Mouse (Mus musculus): ENCODE results near the gene Hsh2d.

Hsh2d gene

DNA sequence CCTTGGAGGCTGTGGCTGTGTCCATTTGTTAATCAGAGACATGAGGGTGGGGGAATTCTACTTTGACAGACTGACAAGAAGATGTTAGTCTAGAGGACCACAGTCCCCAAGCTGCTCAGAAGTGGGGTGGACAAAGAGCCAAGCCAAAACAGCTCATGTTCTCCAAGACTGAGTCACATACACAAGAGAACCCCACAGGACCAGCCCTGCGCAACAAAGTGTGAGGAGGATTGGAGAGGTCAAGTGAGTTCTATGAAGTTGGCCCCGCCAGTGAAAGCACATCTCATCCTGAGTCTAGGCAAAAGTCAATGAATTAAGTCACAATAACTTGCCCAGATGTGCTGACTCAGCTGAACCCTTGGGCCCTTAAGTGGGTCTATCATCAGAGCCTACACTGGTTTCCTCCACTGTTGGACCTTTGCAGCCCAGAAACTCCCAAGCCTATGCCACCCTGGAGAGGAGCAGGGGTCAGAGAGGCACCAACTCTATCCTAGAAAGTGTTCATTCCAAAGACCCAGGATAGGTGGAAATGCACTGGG is 1.6 kb upstream of the Hsh2d start:
- no peak for DNase-seq (ENCODE audit: low read depth, low spot score)

DNA sequence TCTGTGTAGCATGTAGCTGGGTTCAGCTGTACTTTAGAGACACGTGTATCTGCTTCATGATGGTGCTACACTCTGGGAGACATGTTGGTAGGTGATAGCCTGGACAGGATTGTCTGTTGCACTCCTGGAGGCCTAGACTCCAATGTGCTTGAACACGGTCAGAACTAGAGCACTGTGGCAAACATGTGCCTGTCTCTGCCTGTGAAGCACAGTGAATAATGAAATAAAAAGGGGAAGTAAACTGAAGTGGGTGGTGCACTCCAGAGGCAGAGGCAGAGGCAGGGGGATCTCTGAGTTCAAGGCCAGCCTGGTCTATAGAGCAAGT is 739 bp downstream of the Hsh2d start:
- DNase-seq (ENCODE audit: low read depth, low spot score): no peak

DNA sequence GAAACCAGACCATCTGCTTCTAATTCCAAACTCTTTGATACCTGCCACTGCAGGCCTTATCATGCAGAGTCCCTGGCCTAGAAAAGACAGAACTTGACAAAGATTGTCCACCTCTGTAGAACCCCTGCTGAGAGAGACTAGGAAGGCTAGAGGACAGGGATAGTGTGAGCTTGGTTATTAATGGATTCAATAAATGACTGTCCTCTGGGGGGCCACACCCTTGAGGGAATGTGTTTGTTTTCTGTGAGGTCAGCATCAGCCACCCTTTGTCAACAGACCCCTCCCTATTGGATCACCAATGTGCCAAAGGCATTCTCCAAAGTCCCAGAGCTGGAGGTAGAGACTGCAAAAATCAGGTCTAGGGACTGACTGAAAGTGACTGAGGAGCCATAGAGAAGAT is 2.6 kb downstream of the Hsh2d start:
- no peak for DNase-seq (ENCODE audit: low read depth, low spot score)

DNA sequence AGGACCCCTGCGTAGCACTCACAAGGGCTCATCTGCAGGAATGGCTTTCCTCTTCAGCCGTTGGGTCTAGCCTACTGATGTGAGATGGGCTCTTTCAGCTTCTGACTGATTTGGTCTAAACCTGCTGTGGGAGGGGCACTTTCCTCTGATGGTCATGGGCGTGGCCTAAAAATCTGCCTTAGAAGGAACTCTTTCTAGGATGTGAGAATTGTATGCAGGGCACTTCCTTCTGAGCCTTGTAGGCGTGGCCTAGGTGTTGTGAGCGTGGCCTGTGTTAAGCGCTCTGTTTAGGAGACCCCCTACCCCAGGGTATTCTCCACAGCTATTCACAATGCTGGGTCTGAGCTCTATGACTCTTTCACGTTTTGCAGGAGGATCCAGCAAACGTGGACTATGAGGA is 8.6 kb downstream of the Hsh2d start:
- DNase-seq (ENCODE audit: low read depth, low spot score): no peak

DNA sequence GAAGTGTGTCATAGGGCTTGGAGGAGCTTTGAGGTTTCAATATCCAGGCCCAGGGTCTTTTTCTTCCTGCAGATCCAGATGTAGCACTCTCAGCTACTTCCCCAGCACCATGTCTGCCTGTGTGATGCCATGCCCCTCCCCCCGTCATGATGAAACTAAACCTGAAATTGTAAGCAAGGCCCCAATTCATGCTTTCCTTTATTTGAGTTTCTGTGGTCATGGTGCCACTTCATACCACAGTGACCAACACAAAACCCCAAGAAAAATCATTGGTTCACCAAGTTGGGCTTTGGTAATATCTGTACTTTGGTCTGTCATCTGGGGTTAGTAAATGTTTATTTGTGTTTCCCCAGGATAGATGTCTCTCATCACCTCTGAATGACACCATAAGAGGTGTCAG is 19.1 kb downstream of the Hsh2d start:
- DNase-seq (ENCODE audit: low read depth, low spot score): no peak

DNA sequence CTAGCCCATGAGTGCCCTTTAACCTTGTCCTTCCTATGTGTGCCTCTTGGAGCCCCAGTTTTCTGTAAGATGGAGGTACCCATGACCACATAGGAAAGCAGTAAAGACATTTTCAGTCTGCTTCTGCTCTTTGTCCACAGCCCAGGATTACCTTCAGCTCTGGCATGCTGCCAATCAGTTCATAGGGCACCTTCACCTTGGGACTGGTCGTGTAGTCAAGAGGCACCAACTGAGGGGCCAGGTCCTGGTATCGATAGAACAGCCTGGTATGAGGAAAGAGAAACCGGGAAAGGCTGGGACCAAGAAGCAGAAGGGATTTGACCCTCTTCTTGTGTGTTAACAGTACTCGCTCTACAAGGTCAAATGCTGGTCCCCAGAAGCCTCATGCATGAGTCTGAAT is 20.8 kb downstream of the Hsh2d start:
- DNase-seq (ENCODE audit: low read depth, low spot score): no peak

DNA sequence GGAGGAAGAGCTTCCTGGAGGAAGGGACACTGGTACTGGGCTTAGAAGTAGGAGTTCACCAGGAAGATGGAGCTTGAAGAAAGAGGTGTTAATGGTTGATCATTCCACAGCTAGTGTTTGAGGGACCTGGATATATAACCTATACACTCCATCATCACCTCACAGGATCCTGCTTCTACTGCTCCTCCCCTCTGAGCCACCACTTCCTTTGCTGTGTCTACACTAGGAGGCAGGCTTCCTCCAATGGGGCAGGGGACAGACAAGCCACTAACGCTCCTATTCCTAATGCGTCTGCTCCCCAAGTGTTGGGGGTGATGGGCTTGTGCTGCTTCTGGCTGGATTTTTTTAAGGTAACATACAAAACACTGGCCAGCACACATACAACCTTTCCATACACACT is 21.3 kb downstream of the Hsh2d start:
- DNase-seq (ENCODE audit: low read depth, low spot score): no peak

DNA sequence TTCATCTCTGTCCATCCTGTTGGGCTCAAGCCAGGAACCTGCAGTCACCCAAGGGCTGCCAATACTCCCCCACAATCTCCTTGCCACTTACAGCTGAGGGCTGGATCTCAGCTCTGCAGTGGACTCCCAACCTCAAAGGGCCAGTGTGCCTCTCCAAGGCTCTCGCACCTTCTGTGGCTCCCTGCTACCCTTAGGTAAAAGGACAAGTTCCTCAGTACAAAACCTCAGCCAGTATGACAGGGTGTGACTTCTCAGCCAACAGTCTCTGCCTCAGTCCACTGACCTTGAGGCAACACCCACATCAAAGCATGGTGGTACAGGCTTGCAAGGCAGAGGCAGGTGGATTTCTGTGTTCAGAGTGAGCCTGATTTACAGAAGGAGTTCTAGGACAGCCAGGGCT is 22.4 kb downstream of the Hsh2d start:
- DNase-seq (ENCODE audit: low read depth, low spot score): no peak

DNA sequence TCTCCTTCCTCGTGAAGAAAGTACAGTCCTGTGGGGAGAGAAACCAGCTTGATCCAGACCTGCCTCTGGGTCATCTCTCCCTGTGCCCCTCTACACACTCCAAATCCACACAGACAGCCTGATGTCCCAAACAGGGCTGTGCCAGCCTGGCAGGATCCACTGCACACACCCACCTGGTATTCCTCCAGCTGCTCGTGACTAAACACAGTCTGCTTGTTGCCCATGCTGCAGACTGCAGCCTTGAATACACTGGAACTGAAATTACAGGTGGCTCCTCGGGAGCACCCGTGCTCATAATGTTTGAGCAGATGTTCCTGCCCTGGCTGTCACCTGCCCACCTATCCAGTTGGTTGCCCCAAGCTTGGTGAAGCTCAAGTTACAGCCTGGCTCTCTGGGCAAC is 23.3 kb downstream of the Hsh2d start, which contains the start of gene Cib3:
Gene Cib3, minus strand, starts transcription at position 87 of the 400 bp plus-strand sequence.
- DNase-seq (ENCODE audit: low read depth, low spot score): no peak

DNA sequence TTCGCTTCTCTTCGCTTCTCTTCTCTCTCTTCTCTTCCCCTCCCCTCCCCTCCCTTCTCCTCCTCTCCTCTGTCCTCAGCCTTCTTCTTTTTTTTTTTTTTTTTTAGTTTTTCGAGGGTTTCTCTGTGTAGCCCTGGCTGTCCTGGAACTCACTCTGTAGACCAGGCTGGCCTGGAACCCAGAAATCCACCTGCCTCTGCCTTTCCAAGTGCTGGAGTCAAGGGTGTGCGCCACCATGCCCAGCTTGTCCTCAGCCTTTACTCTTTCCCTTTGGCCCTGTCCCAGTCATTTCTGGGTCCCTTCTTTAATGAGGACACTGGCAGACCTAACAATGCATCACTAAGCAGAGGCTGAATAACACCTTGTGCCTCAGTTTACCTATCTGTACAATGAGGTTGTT is 24.1 kb downstream of the Hsh2d start, which contains the start of gene Gm11034:
Gene Gm11034, minus strand, starts transcription at position 101 of the 400 bp plus-strand sequence.
- no peak for DNase-seq (ENCODE audit: low read depth, low spot score)

DNA sequence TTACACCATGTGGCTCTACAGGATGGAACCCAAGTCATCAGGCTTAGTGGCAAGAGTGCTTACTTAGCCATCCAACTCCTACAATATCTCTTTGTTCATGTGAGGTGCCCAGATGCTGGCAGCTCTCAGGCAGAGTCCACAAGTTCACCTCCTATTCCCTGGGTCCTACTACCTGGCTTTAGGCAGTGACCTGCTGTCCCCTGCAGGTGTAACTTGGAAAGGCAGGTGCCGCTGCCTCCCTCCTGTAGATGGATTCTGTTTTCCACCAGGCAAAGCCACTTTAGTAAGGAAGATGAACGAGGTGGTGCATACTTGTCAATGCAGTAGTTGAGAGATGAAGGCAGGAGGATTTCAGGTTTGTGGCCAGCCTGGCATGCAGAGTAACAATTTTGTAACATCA is 25.6 kb downstream of the Hsh2d start:
- DNase-seq (ENCODE audit: low read depth, low spot score): no peak

DNA sequence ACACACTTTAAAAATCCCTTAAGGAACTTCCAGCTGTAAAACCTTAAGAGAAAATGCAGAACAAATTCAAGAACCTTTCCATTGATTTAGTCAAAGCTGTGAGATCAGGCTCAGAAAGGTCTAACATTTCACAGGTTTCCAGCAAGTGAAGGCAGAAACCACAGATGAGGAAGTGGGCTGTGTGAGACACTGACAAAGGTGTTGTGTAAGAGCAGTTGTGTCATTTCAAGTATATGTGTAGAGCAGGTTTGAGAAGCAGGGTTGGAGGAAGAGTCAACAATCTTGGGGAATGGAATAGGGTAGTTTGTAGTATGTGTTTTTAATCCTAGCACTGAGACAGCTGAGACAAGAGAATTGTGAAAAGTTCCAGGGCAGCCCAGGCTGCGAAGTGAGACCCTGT is 26.4 kb downstream of the Hsh2d start:
- no peak for DNase-seq (ENCODE audit: low read depth, low spot score)

DNA sequence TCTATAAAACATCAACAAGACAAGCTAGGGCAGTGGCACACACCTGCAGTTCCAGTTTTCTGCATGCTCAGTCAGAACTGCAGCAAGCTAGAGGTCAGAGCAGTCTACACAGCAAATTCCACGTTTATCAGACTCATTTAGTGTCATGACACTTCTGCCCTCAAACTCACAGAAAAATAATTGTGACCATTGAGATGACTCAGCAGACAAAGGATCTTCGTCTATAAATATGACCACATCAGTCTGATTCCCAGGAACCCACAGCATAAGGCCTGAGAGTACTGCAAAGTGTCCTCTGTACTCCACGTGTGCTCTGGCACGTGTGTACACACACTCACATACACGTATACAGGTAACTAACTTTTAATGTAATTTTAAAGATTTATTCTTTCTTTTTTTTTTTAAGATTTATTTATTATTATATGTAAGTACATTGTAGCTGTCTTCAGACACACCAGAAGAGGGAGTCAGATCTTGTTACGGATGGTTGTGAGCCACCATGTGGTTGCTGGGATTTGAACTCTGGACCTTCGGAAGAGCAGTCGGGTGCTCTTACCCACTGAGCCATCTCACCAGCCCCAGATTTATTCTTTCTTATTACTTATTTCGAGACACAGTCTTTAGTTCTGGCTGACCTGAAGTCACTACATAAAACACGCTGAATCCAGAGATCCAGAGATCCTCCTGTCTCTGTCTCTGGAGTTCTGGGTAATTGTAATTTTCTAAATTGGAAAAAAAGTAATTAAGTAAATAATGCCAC is 29.5 kb downstream of the Hsh2d start:
- DNase-seq (ENCODE audit: low read depth, low spot score): no peak

DNA sequence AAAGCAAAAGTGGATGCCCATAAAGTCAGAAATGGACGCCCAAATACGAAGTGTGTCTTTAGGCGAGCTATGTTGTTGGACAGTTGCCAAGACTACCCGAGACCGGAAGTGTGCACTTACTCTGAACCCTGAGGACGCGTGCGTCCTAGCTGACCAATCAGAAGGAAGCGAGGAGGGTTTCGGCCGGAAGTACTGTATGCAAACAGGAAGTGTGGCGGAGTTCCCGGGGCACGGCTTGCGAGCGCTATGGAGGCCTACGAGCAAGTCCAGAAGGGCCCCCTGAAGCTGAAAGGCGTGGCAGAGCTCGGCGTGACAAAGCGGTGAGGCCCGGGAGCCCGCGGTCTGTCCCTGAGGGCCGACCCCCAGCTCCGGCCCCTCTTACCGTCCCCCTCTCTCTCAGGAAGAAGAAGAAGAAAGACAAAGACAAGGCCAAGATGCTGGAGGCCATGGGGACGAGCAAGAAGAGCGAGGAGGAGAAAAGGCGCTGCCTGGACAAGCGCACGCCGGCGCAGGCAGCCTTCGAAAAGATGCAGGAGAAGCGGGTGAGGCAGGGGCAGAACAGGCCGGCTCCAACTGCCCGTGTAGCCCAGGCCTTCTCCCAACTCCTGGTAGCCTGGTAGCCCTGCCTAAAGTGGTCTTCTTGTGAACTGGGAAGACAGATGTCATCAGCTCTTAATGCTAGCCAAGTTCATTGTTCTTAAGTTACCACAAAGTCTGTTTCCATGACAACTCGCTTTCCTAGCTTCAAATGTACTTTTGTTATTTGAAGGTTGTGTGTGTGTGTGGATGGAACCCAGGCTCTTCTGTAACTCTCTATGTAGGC is 30.3 kb downstream of the Hsh2d start, which contains the start of gene Fam32a:
Gene Fam32a, plus strand, starts transcription at position 190 of the 823 bp plus-strand sequence.
- peak; percentile 90 for DNase-seq (ENCODE audit: low read depth, low spot score)

DNA sequence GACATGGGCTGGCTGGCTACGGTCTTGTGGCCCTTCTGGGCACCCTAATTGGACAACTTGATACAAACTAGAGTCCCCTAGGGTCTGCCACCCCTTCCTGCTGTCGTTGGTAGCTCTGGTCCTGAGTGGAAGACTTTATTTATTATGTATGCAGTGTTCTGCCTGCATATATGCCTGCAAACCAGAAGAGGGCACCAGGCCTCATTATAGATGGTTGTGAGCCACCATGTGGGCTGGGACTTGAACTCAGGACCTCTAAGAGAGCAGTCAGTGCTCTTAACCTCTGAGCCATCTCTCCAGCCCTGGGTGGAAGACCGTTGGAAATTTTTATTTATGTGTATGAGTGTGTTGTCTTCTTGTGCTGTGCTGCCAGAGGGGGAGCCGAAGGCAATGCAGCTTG is 31.3 kb downstream of the Hsh2d start:
- DNase-seq (ENCODE audit: low read depth, low spot score): no peak

DNA sequence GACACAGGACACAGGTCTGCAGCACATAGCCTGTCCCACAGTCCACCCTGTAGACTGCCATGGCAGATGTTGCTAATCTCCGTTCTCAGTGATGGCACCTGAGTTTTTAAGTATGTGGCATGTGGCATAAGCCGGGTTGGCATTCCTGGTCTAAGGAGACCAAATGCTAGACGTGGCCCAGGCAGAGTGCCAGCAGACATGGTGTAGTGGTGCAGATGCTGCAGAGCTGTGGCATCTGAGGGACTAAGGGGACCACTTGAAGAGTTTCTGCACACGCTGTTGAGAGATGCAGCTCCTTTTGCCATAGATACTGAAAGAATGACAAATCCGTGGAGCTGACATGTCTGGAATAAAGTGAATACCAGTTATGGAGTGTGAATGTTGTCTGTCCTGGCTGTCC is 33.2 kb downstream of the Hsh2d start:
- DNase-seq (ENCODE audit: low read depth, low spot score): no peak

DNA sequence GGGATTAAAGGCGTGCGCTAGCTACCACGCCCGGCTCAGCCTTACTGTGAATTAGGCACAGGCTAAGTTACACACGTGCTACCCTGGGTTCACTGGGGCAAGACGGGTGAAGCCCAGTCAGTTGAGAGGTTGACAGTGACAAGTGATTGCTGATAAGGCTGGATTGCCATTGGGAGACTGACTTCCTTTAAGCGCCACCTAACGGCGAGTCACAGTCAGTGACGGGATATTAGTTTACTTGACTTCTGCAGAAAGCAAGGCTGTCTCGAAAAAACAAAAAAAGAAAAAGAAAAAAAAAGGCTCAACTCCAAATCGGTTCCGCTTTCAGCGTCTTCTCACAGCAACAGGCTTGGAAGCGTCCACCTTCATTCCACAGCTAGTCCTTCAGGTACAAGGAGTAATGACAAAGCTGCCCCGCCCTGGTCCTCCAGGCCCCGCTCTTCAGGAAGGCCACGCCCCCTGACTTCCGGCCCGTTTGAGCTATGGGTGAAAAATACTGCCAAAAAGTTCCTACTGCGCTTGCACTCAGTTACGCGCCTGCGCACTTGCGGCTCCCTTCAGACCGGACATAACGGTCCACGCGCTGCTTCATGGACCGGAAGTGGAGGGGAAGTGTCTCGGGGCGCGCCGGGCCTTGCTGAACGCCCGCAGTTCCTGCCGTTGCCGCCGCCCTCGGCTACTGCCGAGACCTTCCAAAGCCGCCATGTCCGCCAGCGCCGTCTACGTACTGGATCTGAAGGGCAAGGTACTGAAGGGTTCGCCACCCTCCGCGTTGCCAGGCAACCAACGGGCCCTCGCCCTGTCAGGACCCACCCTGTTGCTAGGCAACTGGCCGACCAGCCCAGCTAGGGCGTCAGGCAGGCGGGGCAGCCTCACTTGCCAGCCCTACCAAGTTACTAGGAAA is 50.3 kb downstream of the Hsh2d start, which contains the start of gene Ap1m1:
Gene Ap1m1, plus strand, starts transcription at position 520 of the 904 bp plus-strand sequence.
- peak; percentile 99 for DNase-seq (ENCODE audit: low read depth, low spot score)

DNA sequence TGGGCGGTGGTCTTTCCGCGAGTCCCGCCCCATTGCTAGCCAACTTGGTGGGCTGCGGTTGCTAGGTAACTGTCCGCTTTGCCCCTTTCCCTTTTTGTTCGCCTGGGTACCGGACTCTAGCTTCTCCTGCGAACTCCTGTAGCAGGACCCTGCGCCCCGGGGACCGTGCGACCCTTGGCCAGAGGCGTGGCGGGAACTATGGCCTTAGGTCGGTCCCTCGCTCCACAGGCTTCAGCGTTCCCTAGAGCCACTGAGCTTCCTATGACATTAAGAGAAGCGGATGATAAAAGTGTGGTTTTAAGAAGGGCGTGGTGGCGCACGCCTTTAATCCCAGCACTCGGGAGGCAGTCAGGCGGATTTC is 50.9 kb downstream of the Hsh2d start:
- no peak for DNase-seq (ENCODE audit: low read depth, low spot score)

DNA sequence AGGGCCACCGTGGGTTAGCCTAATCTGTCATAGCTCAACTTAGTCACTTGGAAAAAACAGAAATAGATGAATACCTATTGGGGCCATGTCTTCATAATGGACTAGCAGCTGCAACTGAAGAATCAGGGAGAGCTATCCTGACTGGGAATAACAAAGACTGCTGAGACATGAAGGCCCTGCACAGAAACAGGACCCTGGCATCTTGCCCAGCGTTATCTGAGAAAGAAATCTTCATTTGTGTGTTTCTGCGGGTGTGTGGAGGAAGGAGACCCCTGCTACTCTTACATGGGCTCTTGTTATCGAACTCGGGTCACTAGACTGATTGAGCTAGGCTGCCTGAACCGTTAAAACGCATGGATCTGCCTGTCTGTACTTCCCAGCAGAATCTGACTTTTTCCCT is 51.5 kb downstream of the Hsh2d start:
- no peak for DNase-seq (ENCODE audit: low read depth, low spot score)

DNA sequence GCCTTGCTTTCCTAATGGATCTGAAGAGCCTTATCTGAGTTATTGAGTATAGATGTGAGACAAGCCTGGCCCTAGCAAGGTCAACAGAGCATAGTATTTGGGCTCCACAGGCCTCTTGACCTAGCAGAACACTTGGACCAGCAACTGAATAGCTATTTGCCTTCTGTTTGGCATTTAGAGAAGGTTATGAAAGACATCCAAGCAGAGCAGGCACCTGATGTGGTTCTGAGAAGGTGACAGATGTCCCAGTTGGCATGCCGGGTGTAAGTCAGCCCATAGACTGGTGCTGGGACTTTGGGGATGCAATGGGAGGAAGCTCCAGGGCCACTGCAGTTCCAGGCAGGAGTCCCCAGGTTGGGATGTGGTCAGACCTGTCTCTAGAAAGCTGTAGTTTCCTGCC is 52.8 kb downstream of the Hsh2d start:
- no peak for DNase-seq (ENCODE audit: low read depth, low spot score)

DNA sequence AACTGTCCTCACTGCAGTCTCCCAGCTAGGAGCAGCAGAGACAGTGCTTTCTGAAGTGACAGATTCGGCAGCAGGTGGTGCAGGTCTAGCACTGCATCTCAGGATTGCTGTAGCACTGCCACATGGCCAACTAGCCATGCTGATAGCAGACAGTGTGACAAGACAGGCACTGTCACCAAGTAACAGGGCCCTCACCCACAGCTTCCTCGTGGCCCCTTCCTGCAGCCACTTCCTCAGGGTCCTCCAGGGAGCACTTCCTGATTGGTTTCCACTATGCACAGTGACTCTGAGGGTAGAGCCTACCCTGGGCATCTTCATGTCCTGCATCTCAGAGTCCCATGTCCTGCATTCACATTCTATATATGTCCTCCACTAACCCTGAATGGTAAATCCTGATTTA is 55.2 kb downstream of the Hsh2d start:
- no peak for DNase-seq (ENCODE audit: low read depth, low spot score)

Data from retina, adult 2 months (tissue).